Mouse (Mus musculus) testis, adult 2 months (tissue): ENCODE measurements around the gene Nckap5. TPM values are rescaled to one million over a fixed set of nuclear protein-coding genes. Genes with fewer than 3 reads are reported as not detected.

Source experiments
- H3K27ac ChIP-seq: fragments of 200-500 bp; 2 replicates; pipeline ENCODE4 v1.5.1; 2012; ENCODE audit warnings: low read depth, low read length; ENCODE audit not compliant: control insufficient read depth, insufficient read depth
- H3K27me3 ChIP-seq: fragments of 200-500 bp; 2 replicates; pipeline ENCODE4 v1.6.1; 2012; ENCODE audit warnings: mild to moderate bottlenecking, low read length, moderate library complexity; ENCODE audit not compliant: control insufficient read depth, insufficient read depth
- H3K36me3 ChIP-seq: fragments of 200-500 bp; 2 replicates; pipeline ENCODE4 v1.6.1; 2012; ENCODE audit warnings: mild to moderate bottlenecking, low read length; ENCODE audit not compliant: control insufficient read depth, insufficient read depth
- H3K4me1 ChIP-seq: fragments of 200-500 bp; 2 replicates; pipeline ENCODE4 v1.6.1; 2012; ENCODE audit warnings: low read length; ENCODE audit not compliant: control insufficient read depth, insufficient read depth
- H3K4me3 ChIP-seq: fragments of 200-500 bp; 2 replicates; pipeline ENCODE4 v1.5.1; 2012; ENCODE audit warnings: low read depth, mild to moderate bottlenecking, low read length, moderate library complexity, mixed read lengths; ENCODE audit not compliant: control insufficient read depth
- CTCF ChIP-seq: fragments of 200-500 bp; IDR thresholded peaks from 2 replicates; pipeline ENCODE4 v1.5.1; 2012; ENCODE audit warnings: low read depth, mild to moderate bottlenecking, inconsistent platforms, low read length, moderate library complexity; ENCODE audit not compliant: control insufficient read depth, insufficient read depth, insufficient replicate concordance
- POLR2A ChIP-seq: fragments of 200-500 bp; IDR thresholded peaks from 2 replicates; pipeline ENCODE4 v1.6.1; 2012; ENCODE audit warnings: low read depth, mild to moderate bottlenecking, inconsistent platforms, low read length, moderate library complexity; ENCODE audit not compliant: control insufficient read depth
- polyA plus RNA-seq: library from polyadenylated mRNA; depleted of rRNA; stranded (reverse); fragments of >200 nt; gene quantifications from 2 replicates; pipeline ENCODE4 v1.2.3, GENCODE M21; 2012

Gene Nckap5
- polyA plus RNA-seq, 1 experiment: 1.0 TPM

GRCm38 (mm10) chr1:125945136-125945535, 885.5 kb downstream of the Nckap5 start:
- H3K27me3 ChIP-seq: no peaks in the 10 kb centered on the region
- TF ChIP-seq CTCF: no peak
- TF ChIP-seq POLR2A: no peak
- H3K36me3 ChIP-seq: no peaks in the 10 kb centered on the region
- no peak overlapping the region for H3K27ac ChIP-seq
- H3K4me3 ChIP-seq: no peak overlapping the region
- H3K4me1 ChIP-seq: no peaks in the 10 kb centered on the region

GRCm38 (mm10) chr1:125943305-125943704, 887.3 kb downstream of the Nckap5 start:
- no peak overlapping the region for H3K27ac ChIP-seq
- H3K36me3 ChIP-seq: no peaks in the 10 kb centered on the region
- no peaks in the 10 kb centered on the region for H3K27me3 ChIP-seq
- no peaks in the 10 kb centered on the region for H3K4me1 ChIP-seq
- TF ChIP-seq POLR2A (no peak), CTCF (no peak)
- no peak overlapping the region for H3K4me3 ChIP-seq

- Histone ChIP-seq H3K27ac (no peak overlapping the region), H3K4me3 (no peak overlapping the region), H3K27me3 (no peaks in the 10 kb centered on the region), H3K4me1 (no peaks in the 10 kb centered on the region), H3K36me3 (no peaks in the 10 kb centered on the region)
- no peak for TF ChIP-seq POLR2A
- TF ChIP-seq CTCF: no peak
Observed at GRCm38 (mm10) chr1:125925486-125925885, 905.1 kb downstream of the Nckap5 start.

- Histone ChIP-seq H3K36me3 (no peaks in the 10 kb centered on the region), H3K4me1 (no peaks in the 10 kb centered on the region), H3K27ac (no peak overlapping the region), H3K4me3 (no peak overlapping the region), H3K27me3 (no peaks in the 10 kb centered on the region)
- TF ChIP-seq POLR2A (no peak), CTCF (no peak)
Observed at GRCm38 (mm10) chr1:125923062-125923461, 907.5 kb downstream of the Nckap5 start.

GRCm38 (mm10) chr1:125920696-125921095, 909.9 kb downstream of the Nckap5 start:
- Histone ChIP-seq H3K4me1 (no peaks in the 10 kb centered on the region), H3K4me3 (no peak overlapping the region), H3K36me3 (no peaks in the 10 kb centered on the region), H3K27me3 (no peaks in the 10 kb centered on the region), H3K27ac (no peak overlapping the region)
- no peak for TF ChIP-seq POLR2A
- no peak for TF ChIP-seq CTCF

GRCm38 (mm10) chr1:125912601-125913600, 917.7 kb downstream of the Nckap5 start, which contains the start of gene Lypd1:
Gene Lypd1 (minus strand): TSS chr1:125913101.
- no peak for TF ChIP-seq CTCF
- no peak for TF ChIP-seq POLR2A
- peak within 1 kb of the TSS; percentile 36; the same call in 1 of the 2 replicates for H3K4me3 ChIP-seq
- no peak within 1 kb of the TSS for H3K27ac ChIP-seq
- no peaks in the 10 kb centered on the region for H3K27me3 ChIP-seq
- H3K36me3 ChIP-seq: no peaks in the 10 kb centered on the region
- H3K4me1 ChIP-seq: peaks cover 13% of the 10 kb centered on the region

GRCm38 (mm10) chr1:125911901-125912445, 918.6 kb downstream of the Nckap5 start:
- H3K4me3 ChIP-seq: peak overlapping the region; percentile 36; the same call in 1 of the 2 replicates
- H3K4me1 ChIP-seq: peaks cover 13% of the 10 kb centered on the region
- H3K36me3 ChIP-seq: no peaks in the 10 kb centered on the region
- no peak for TF ChIP-seq CTCF
- TF ChIP-seq POLR2A: no peak
- H3K27me3 ChIP-seq: no peaks in the 10 kb centered on the region
- no peak overlapping the region for H3K27ac ChIP-seq
